Mouse (Mus musculus): ENCODE data around the gene Rac1. TPM values are rescaled to one million over a fixed set of nuclear protein-coding genes. Genes with fewer than 3 reads are reported as not detected.
"Not testable (repeated sequence)": the region's sequence is repeated elsewhere in the genome, so short reads cannot be mapped to it uniquely, and the experiment has no call there.

Gene Rac1
- polyA plus RNA-seq, 1 experiment from 2014 or later, result 352 TPM

GRCm38 (mm10) chr5:143561009-143561408 is 33.2 kb upstream of the Rac1 start:
- ATAC-seq (replicated peaks; ENCODE audit: low FRiP score) (no peak; the same call in 1 of the 2 replicates), DNase-seq (ENCODE audit: low spot score) (no peak)
- Histone ChIP-seq H3K4me1 (replicated peaks; ENCODE audit: control insufficient read depth, insufficient read depth, low read length) (peaks cover 11% of the 10 kb centered on the region), H3K9ac (ENCODE audit: low read depth, low read length) (no peak overlapping the region), H3K27ac (ENCODE audit: low read depth, low read length) (no peak overlapping the region), H3K27me3 (replicated peaks; ENCODE audit: control insufficient read depth, insufficient read depth, low read length) (no peaks in the 10 kb centered on the region), H3K36me3 (ENCODE audit: control insufficient read depth, insufficient read depth, low read length) (no peaks in the 10 kb centered on the region), H3K4me3 (ENCODE audit: low read depth, low read length) (no peak overlapping the region), H3K4me2 (no peak overlapping the region), H3K9me3 (ENCODE audit: control insufficient read depth, low read length) (no peaks in the 10 kb centered on the region)
- WGBS, result 89% methylated on average over 4 of the region's 4 CpGs

GRCm38 (mm10) chr5:143558731-143559130 is 30.9 kb upstream of the Rac1 start:
- no peaks in the 10 kb centered on the region for H3K27me3 ChIP-seq (replicated peaks; ENCODE audit: control insufficient read depth, insufficient read depth, low read length)
- H3K27ac ChIP-seq (ENCODE audit: low read depth, low read length), result no peak overlapping the region
- no peak overlapping the region for H3K9ac ChIP-seq (ENCODE audit: low read depth, low read length)
- peaks cover 11% of the 10 kb centered on the region for H3K4me1 ChIP-seq (replicated peaks; ENCODE audit: control insufficient read depth, insufficient read depth, low read length)
- DNase-seq (ENCODE audit: low spot score) (no peak), ATAC-seq (replicated peaks; ENCODE audit: low FRiP score) (no peak)
- H3K9me3 ChIP-seq (ENCODE audit: control insufficient read depth, low read length), result no peaks in the 10 kb centered on the region
- H3K4me2 ChIP-seq, result no peak overlapping the region
- H3K4me3 ChIP-seq (ENCODE audit: low read depth, low read length), result no peak overlapping the region
- WGBS, result 77% methylated on average over 3 of the region's 3 CpGs
- no peaks in the 10 kb centered on the region for H3K36me3 ChIP-seq (ENCODE audit: control insufficient read depth, insufficient read depth, low read length)

DNA sequence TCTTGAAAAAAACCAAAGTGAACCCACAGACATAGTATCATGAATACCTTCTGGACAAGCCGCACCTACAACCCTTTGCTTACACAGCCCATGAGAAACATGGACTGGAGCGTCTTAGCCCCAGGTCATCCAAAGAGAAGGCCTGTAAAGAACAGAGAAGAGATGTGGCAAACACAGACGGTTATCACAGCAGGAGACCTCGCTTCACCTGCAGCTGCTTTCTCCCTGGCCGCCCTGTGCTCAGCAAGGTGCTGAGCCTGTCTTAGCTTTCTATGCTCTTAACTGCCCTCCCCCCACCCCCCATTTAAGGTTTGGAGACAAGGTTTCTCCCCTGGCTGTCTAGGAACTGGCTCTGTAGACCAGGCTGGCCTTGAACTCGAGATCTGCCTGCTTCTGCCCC is 27.4 kb upstream of the Rac1 start:
- Histone ChIP-seq H3K27me3 (replicated peaks; ENCODE audit: control insufficient read depth, insufficient read depth, low read length) (no peaks in the 10 kb centered on the region), H3K36me3 (ENCODE audit: control insufficient read depth, insufficient read depth, low read length) (no peaks in the 10 kb centered on the region), H3K9me3 (ENCODE audit: control insufficient read depth, low read length) (no peaks in the 10 kb centered on the region), H3K9ac (ENCODE audit: low read depth, low read length) (no peak overlapping the region), H3K4me2 (no peak overlapping the region), H3K4me1 (replicated peaks; ENCODE audit: control insufficient read depth, insufficient read depth, low read length) (peaks cover under 1% of the 10 kb centered on the region; the same call in 1 of the 2 replicates), H3K27ac (ENCODE audit: low read depth, low read length) (no peak overlapping the region), H3K4me3 (ENCODE audit: low read depth, low read length) (no peak overlapping the region)
- WGBS, result 87% methylated on average over 6 of the region's 6 CpGs
- DNase-seq (ENCODE audit: low spot score) (no peak), ATAC-seq (replicated peaks; ENCODE audit: low FRiP score) (no peak)

DNA sequence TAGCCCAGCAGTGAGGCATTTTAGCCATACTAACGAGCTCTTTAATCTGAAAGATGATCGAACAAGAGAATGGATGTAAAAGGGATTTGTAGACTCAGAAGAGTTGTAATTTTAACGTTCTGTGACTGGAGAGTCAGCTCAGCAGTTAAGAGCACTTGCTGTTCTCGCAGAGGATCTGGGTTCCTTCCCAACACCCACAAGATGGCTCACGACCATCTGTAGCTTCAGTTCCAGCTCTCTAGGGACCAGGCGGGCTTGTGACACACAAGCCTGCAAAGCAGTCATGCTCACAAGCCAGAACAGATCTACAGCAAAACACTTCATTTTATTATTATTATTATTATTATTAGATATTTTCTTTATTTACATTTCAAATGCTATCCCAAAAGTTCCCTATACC is 25.1 kb upstream of the Rac1 start:
- DNase-seq (ENCODE audit: low spot score), result no peak
- Histone ChIP-seq H3K4me2 (no peak overlapping the region), H3K4me3 (ENCODE audit: low read depth, low read length) (no peak overlapping the region), H3K27ac (ENCODE audit: low read depth, low read length) (no peak overlapping the region), H3K27me3 (replicated peaks; ENCODE audit: control insufficient read depth, insufficient read depth, low read length) (no peaks in the 10 kb centered on the region), H3K4me1 (replicated peaks; ENCODE audit: control insufficient read depth, insufficient read depth, low read length) (peaks cover 11% of the 10 kb centered on the region), H3K9me3 (ENCODE audit: control insufficient read depth, low read length) (no peaks in the 10 kb centered on the region), H3K36me3 (ENCODE audit: control insufficient read depth, insufficient read depth, low read length) (no peaks in the 10 kb centered on the region), H3K9ac (ENCODE audit: low read depth, low read length) (no peak overlapping the region)
- no peak for ATAC-seq (replicated peaks; ENCODE audit: low FRiP score)
- 82% methylated on average over 6 of the region's 6 CpGs for WGBS

GRCm38 (mm10) chr5:143548922-143549321 is 21.1 kb upstream of the Rac1 start:
- H3K27me3 ChIP-seq (replicated peaks; ENCODE audit: control insufficient read depth, insufficient read depth, low read length); ATAC-seq (replicated peaks; ENCODE audit: low FRiP score); H3K9me3 ChIP-seq (ENCODE audit: control insufficient read depth, low read length); H3K36me3 ChIP-seq (ENCODE audit: control insufficient read depth, insufficient read depth, low read length); DNase-seq (ENCODE audit: low spot score): not testable (repeated sequence)
- 1% methylated on average over 26 of the region's 28 CpGs for WGBS
- Histone ChIP-seq H3K27ac (ENCODE audit: low read depth, low read length) (peak overlapping the region; percentile 64), H3K4me2 (peak overlapping the region; percentile 98), H3K4me1 (replicated peaks; ENCODE audit: control insufficient read depth, insufficient read depth, low read length) (peaks cover 11% of the 10 kb centered on the region), H3K9ac (ENCODE audit: low read depth, low read length) (peak overlapping the region; percentile 73), H3K4me3 (ENCODE audit: low read depth, low read length) (peak overlapping the region; percentile 75)

- no peaks in the 10 kb centered on the region for H3K36me3 ChIP-seq (ENCODE audit: control insufficient read depth, insufficient read depth, low read length)
- no peaks in the 10 kb centered on the region for H3K9me3 ChIP-seq (ENCODE audit: control insufficient read depth, low read length)
- H3K27ac ChIP-seq (ENCODE audit: low read depth, low read length), result peak overlapping the region; percentile 70
- H3K4me1 ChIP-seq (replicated peaks; ENCODE audit: control insufficient read depth, insufficient read depth, low read length), result peaks cover 11% of the 10 kb centered on the region
- peak; percentile 92 for ATAC-seq (replicated peaks; ENCODE audit: low FRiP score)
- peak; percentile 100 for DNase-seq (ENCODE audit: low spot score)
- peak overlapping the region; percentile 98 for H3K4me2 ChIP-seq
- H3K4me3 ChIP-seq (ENCODE audit: low read depth, low read length), result peak overlapping the region; percentile 75
- peak overlapping the region; percentile 73 for H3K9ac ChIP-seq (ENCODE audit: low read depth, low read length)
- under 1% methylated on average over 37 of the region's 37 CpGs for WGBS
- H3K27me3 ChIP-seq (replicated peaks; ENCODE audit: control insufficient read depth, insufficient read depth, low read length), result no peaks in the 10 kb centered on the region
Measured at GRCm38 (mm10) chr5:143548401-143548846, 20.6 kb upstream of the Rac1 start.

GRCm38 (mm10) chr5:143547866-143548265 is 20.0 kb upstream of the Rac1 start:
- Histone ChIP-seq H3K9me3 (ENCODE audit: control insufficient read depth, low read length) (no peaks in the 10 kb centered on the region), H3K9ac (ENCODE audit: low read depth, low read length) (no peak overlapping the region), H3K4me1 (replicated peaks; ENCODE audit: control insufficient read depth, insufficient read depth, low read length) (peaks cover 11% of the 10 kb centered on the region), H3K4me2 (peak overlapping the region; percentile 98), H3K27ac (ENCODE audit: low read depth, low read length) (no peak overlapping the region; the same call in 1 of the 2 replicates), H3K4me3 (ENCODE audit: low read depth, low read length) (no peak overlapping the region), H3K36me3 (ENCODE audit: control insufficient read depth, insufficient read depth, low read length) (no peaks in the 10 kb centered on the region), H3K27me3 (replicated peaks; ENCODE audit: control insufficient read depth, insufficient read depth, low read length) (no peaks in the 10 kb centered on the region)
- WGBS, result 51% methylated on average over 10 of the region's 10 CpGs
- no peak for DNase-seq (ENCODE audit: low spot score)
- no peak for ATAC-seq (replicated peaks; ENCODE audit: low FRiP score)

DNA sequence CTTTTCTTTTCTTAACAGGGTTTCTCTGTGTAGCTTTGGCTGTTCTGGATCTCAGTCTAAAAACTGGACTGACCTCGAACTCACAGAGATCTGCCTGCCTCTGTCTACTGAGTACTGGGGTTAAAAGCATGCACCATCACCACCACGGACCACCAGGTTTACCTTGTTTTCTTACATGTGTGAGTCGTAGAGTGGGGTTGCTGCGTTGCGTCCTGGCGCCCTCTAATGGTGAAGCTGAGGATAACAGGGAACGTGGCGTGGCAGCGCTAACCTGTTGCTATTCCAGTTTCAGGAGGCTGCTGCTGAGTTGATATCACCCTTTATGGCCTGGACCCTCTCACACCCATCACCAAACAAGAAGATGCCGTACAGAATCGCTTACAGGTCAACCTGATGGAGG is 19.5 kb upstream of the Rac1 start:
- WGBS, result 3% methylated on average over 11 of the region's 11 CpGs
- Histone ChIP-seq H3K4me3 (ENCODE audit: low read depth, low read length) (no peak overlapping the region), H3K4me2 (peak overlapping the region; percentile 98), H3K27me3 (replicated peaks; ENCODE audit: control insufficient read depth, insufficient read depth, low read length) (no peaks in the 10 kb centered on the region), H3K9me3 (ENCODE audit: control insufficient read depth, low read length) (no peaks in the 10 kb centered on the region), H3K27ac (ENCODE audit: low read depth, low read length) (no peak overlapping the region), H3K9ac (ENCODE audit: low read depth, low read length) (no peak overlapping the region), H3K36me3 (ENCODE audit: control insufficient read depth, insufficient read depth, low read length) (no peaks in the 10 kb centered on the region), H3K4me1 (replicated peaks; ENCODE audit: control insufficient read depth, insufficient read depth, low read length) (peaks cover 11% of the 10 kb centered on the region)
- peak; percentile 28; the same call in 1 of the 2 replicates for ATAC-seq (replicated peaks; ENCODE audit: low FRiP score)
- DNase-seq (ENCODE audit: low spot score), result peak; percentile 80

- Histone ChIP-seq H3K9me3 (ENCODE audit: control insufficient read depth, low read length) (no peaks in the 10 kb centered on the region), H3K4me1 (replicated peaks; ENCODE audit: control insufficient read depth, insufficient read depth, low read length) (no peaks in the 10 kb centered on the region), H3K27ac (ENCODE audit: low read depth, low read length) (no peak overlapping the region), H3K9ac (ENCODE audit: low read depth, low read length) (no peak overlapping the region), H3K27me3 (replicated peaks; ENCODE audit: control insufficient read depth, insufficient read depth, low read length) (no peaks in the 10 kb centered on the region), H3K36me3 (ENCODE audit: control insufficient read depth, insufficient read depth, low read length) (no peaks in the 10 kb centered on the region), H3K4me2 (no peak overlapping the region), H3K4me3 (ENCODE audit: low read depth, low read length) (no peak overlapping the region)
- WGBS, result 74% methylated on average over 8 of the region's 8 CpGs
- no peak for ATAC-seq (replicated peaks; ENCODE audit: low FRiP score)
- no peak for DNase-seq (ENCODE audit: low spot score)
Measured at GRCm38 (mm10) chr5:143539111-143539510, 11.3 kb upstream of the Rac1 start.

Data from liver, embryonic 11.5 days (tissue).